Mouse (Mus musculus): ENCODE measurements around the gene Rbm8a. TPM values are rescaled to one million over a fixed set of nuclear protein-coding genes. Genes with fewer than 3 reads are reported as not detected.

Rbm8a gene
- polyA plus RNA-seq, 1 experiment: 14.4 TPM

DNA sequence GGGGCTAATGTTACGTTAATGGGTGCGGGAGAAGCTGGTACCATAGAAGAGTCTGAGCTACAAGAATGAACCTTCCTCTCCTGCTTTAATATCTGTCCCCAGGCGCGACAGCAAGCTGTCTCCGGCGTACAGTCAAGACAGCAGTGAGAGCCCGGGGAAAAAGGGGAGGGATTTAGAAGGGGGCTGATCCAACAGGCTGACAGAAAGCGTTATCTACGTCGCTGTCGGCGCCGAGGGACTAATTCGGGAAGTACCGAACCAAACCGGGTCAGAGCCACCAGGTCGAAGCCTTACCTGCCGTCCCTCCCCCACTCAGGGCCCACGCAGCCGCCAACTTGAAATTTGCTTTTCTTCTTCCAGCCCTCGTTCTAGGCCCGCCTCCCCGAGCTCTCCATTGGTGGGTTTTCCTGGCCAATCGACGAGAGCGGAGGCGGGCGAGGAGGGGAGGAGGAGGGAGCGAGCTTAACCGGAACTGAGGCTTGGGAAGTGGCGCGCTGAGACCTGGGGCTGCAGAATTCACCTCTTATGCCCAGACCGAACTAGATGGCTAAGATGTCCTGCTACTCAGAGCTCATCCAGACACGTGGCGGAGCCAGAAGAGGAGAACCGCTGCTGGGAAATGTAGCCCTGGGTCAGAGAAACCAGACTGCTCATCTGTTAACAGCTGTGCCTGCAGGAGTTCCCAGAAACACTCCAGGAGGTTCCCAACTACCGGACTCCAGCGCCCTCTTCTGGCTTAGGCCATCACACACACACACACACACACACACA lies 35.8 kb upstream of the Rbm8a start, which contains the start of gene Polr3gl:
Gene Polr3gl (minus strand): TSS at position 392 of the 771 bp plus-strand sequence.
- peak; percentile 96 for DNase-seq
- H3K4me1 ChIP-seq (replicated peaks; ENCODE audit: control insufficient read depth, insufficient read depth, low read length): peaks cover 29% of the 10 kb centered on the region
- peaks cover 29% of the 10 kb centered on the region; the same call in 1 of the 2 replicates for H3K27me3 ChIP-seq (ENCODE audit: control insufficient read depth, insufficient read depth, low read length)
- WGBS: 1% methylated on average over 38 of the region's 38 CpGs
- TF ChIP-seq CTCF (IDR thresholded peaks at IDR 0.05; ENCODE audit: borderline replicate concordance, control insufficient read depth, extremely low read depth, insufficient read depth, low read length, poor library complexity): 0 out of 2 replicates have a peak, but pooled peaks have one; percentile 49
- TF ChIP-seq POLR2A (IDR thresholded peaks at IDR 0.05; ENCODE audit: control insufficient read depth, extremely low read depth, insufficient read depth, low read length, poor library complexity): peak; percentile 63; the same call in 1 of the 2 replicates
- H3K27ac ChIP-seq (ENCODE audit: control insufficient read depth, insufficient read depth, low read length): peak within 1 kb of the TSS; percentile 27; the same call in 1 of the 2 replicates
- no peaks in the 10 kb centered on the region for H3K36me3 ChIP-seq (ENCODE audit: control insufficient read depth, insufficient read depth, low read length)
- H3K4me3 ChIP-seq (ENCODE audit: control insufficient read depth, insufficient read depth, low read length): peak within 1 kb of the TSS; percentile 94

DNA sequence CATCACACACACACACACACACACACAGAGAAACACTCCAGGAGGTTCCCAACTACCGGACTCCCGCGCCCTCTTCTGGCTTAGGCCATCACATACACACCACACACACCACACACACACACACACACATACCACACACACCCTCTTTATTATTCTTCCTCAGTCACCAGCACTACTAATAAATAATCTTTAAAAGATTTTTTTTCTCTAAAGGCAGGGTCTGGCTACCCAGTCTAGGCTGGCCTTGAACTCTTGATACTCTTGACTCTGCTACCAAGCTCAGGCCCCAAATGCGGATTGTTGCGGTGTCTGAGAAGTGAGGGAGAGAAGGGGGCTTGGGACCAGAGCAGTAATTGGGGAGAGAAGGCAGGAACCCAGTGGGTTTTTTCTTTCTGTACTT lies 34.9 kb upstream of the Rbm8a start:
- Histone ChIP-seq H3K4me3 (ENCODE audit: control insufficient read depth, insufficient read depth, low read length) (no peak overlapping the region), H3K27me3 (ENCODE audit: control insufficient read depth, insufficient read depth, low read length) (peaks cover 32% of the 10 kb centered on the region; the same call in 1 of the 2 replicates), H3K27ac (ENCODE audit: control insufficient read depth, insufficient read depth, low read length) (no peak overlapping the region), H3K4me1 (replicated peaks; ENCODE audit: control insufficient read depth, insufficient read depth, low read length) (peaks cover 29% of the 10 kb centered on the region), H3K36me3 (ENCODE audit: control insufficient read depth, insufficient read depth, low read length) (no peaks in the 10 kb centered on the region)
- DNase-seq: no peak
- TF ChIP-seq POLR2A (IDR thresholded peaks at IDR 0.05; ENCODE audit: control insufficient read depth, extremely low read depth, insufficient read depth, low read length, poor library complexity) (no peak), CTCF (IDR thresholded peaks at IDR 0.05; ENCODE audit: borderline replicate concordance, control insufficient read depth, extremely low read depth, insufficient read depth, low read length, poor library complexity) (no peak)
- WGBS: 95% methylated on average over 5 of the region's 5 CpGs

DNA sequence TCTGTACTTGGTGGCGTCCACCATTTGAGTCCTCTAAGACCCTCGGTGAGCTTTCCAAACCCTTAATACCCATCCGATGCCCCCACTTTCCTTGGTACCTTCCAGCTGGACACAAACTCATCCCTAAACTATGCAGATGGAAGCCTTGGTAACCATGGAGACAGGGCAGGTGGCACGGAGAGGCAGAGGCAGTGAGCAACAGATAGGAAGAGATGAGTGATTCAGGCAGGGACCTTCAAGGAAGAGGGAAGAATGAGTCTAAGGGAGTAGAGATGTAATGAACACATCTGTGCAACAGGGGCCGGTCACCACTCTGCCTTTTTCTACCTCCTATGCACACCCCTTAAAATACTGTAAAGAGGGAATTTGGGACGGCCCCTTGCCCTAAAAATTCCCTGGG lies 34.1 kb upstream of the Rbm8a start:
- no peak overlapping the region for H3K27ac ChIP-seq (ENCODE audit: control insufficient read depth, insufficient read depth, low read length)
- TF ChIP-seq CTCF (IDR thresholded peaks at IDR 0.05; ENCODE audit: borderline replicate concordance, control insufficient read depth, extremely low read depth, insufficient read depth, low read length, poor library complexity): no peak
- no peak for TF ChIP-seq POLR2A (IDR thresholded peaks at IDR 0.05; ENCODE audit: control insufficient read depth, extremely low read depth, insufficient read depth, low read length, poor library complexity)

DNA sequence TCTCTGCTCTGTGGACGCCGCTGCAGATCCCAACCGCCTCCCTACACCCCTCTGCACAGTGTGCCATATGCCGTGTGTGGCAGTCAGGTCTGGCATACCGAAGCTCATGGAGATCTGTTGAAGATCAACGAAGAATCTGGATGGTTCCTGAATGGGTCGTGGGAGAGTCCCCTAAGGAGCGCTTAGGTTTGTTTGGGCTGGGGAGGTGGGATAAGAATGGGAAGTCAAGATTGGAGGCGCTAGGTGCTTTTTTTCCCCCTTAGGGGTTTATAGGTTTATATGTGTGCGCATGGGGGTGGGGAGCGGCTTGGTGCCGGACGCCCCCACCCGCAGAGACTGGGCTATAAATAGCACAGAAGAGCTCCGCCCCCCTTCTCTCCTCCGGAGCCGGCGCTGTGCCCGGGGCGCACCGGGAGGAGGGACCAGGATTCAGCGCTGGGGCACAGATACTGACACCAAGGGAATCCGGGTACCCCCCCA lies 33.5 kb upstream of the Rbm8a start, which contains the start of gene Ankrd34a:
Gene Ankrd34a (plus strand): TSS at position 409 of the 480 bp plus-strand sequence.
- Histone ChIP-seq H3K4me1 (replicated peaks; ENCODE audit: control insufficient read depth, insufficient read depth, low read length) (peaks cover 31% of the 10 kb centered on the region), H3K36me3 (ENCODE audit: control insufficient read depth, insufficient read depth, low read length) (no peaks in the 10 kb centered on the region), H3K4me3 (ENCODE audit: control insufficient read depth, insufficient read depth, low read length) (peak within 1 kb of the TSS; percentile 19; the same call in 1 of the 2 replicates), H3K27me3 (ENCODE audit: control insufficient read depth, insufficient read depth, low read length) (peaks cover 35% of the 10 kb centered on the region; the same call in 1 of the 2 replicates), H3K27ac (ENCODE audit: control insufficient read depth, insufficient read depth, low read length) (no peak within 1 kb of the TSS)
- no peak for TF ChIP-seq CTCF (IDR thresholded peaks at IDR 0.05; ENCODE audit: borderline replicate concordance, control insufficient read depth, extremely low read depth, insufficient read depth, low read length, poor library complexity)
- TF ChIP-seq POLR2A (IDR thresholded peaks at IDR 0.05; ENCODE audit: control insufficient read depth, extremely low read depth, insufficient read depth, low read length, poor library complexity): no peak
- DNase-seq: no peak
- 4% methylated on average over 23 of the region's 23 CpGs for WGBS

More for the DNA sequence above, 34.1 kb upstream of the Rbm8a start:
- Histone ChIP-seq H3K27me3 (ENCODE audit: control insufficient read depth, insufficient read depth, low read length) (peaks cover 35% of the 10 kb centered on the region; the same call in 1 of the 2 replicates), H3K36me3 (ENCODE audit: control insufficient read depth, insufficient read depth, low read length) (no peaks in the 10 kb centered on the region), H3K4me3 (ENCODE audit: control insufficient read depth, insufficient read depth, low read length) (no peak overlapping the region), H3K4me1 (replicated peaks; ENCODE audit: control insufficient read depth, insufficient read depth, low read length) (peaks cover 30% of the 10 kb centered on the region)
- no peak for DNase-seq
- WGBS: 57% methylated on average over 6 of the region's 6 CpGs

DNA sequence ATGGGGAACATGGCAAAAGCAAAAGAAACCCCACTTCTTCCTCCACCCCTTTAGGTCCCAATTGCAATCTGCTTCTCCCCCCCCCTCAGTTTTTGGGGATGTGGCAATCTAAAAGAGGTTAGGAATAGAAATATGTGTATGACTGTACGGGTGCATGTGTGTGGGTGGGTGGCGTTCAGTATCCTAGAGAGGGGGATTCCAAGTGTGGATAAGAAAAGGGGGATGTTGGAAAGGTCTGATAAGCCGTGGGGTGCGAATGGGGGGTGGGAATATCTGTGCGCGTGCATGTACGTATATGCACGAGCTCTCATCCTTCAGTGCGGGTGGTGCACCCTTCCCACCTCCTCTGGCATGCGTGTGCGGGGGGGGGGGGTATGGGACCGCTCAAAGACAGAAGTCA lies 32.9 kb upstream of the Rbm8a start:
- peaks cover 34% of the 10 kb centered on the region for H3K4me1 ChIP-seq (replicated peaks; ENCODE audit: control insufficient read depth, insufficient read depth, low read length)
- no peak overlapping the region for H3K27ac ChIP-seq (ENCODE audit: control insufficient read depth, insufficient read depth, low read length)
- no peak for TF ChIP-seq POLR2A (IDR thresholded peaks at IDR 0.05; ENCODE audit: control insufficient read depth, extremely low read depth, insufficient read depth, low read length, poor library complexity)
- no peak for TF ChIP-seq CTCF (IDR thresholded peaks at IDR 0.05; ENCODE audit: borderline replicate concordance, control insufficient read depth, extremely low read depth, insufficient read depth, low read length, poor library complexity)
- H3K4me3 ChIP-seq (ENCODE audit: control insufficient read depth, insufficient read depth, low read length): no peak overlapping the region
- DNase-seq: no peak
- H3K27me3 ChIP-seq (ENCODE audit: control insufficient read depth, insufficient read depth, low read length): peaks cover 35% of the 10 kb centered on the region; the same call in 1 of the 2 replicates
- WGBS: 6% methylated on average over 12 of the region's 12 CpGs
- no peaks in the 10 kb centered on the region for H3K36me3 ChIP-seq (ENCODE audit: control insufficient read depth, insufficient read depth, low read length)

DNA sequence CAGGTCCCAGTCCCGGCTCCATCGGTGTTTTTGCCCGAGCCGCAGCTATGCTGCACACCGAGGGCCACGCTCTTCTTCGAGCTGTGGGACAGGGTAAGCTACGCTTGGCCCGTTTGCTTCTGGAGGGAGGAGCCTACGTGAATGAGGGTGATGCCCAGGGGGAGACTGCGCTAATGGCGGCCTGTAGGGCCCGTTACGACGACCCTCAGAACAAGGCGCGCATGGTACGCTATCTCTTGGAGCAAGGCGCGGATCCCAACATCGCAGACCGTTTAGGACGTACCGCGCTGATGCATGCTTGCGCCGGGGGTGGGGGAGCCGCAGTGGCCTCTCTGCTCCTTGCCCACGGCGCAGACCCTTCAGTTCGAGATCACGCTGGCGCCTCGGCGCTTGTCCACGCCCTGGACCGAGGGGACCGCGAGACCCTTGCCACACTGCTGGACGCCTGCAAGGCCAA lies 32.3 kb upstream of the Rbm8a start:
- no peak overlapping the region for H3K27ac ChIP-seq (ENCODE audit: control insufficient read depth, insufficient read depth, low read length)
- peaks cover 34% of the 10 kb centered on the region for H3K4me1 ChIP-seq (replicated peaks; ENCODE audit: control insufficient read depth, insufficient read depth, low read length)
- H3K27me3 ChIP-seq (ENCODE audit: control insufficient read depth, insufficient read depth, low read length): peaks cover 35% of the 10 kb centered on the region; the same call in 1 of the 2 replicates
- WGBS: under 1% methylated on average over 40 of the region's 40 CpGs
- DNase-seq: no peak
- peak overlapping the region; percentile 19; the same call in 1 of the 2 replicates for H3K4me3 ChIP-seq (ENCODE audit: control insufficient read depth, insufficient read depth, low read length)
- TF ChIP-seq POLR2A (IDR thresholded peaks at IDR 0.05; ENCODE audit: control insufficient read depth, extremely low read depth, insufficient read depth, low read length, poor library complexity) (no peak), CTCF (IDR thresholded peaks at IDR 0.05; ENCODE audit: borderline replicate concordance, control insufficient read depth, extremely low read depth, insufficient read depth, low read length, poor library complexity) (no peak)
- H3K36me3 ChIP-seq (ENCODE audit: control insufficient read depth, insufficient read depth, low read length): no peaks in the 10 kb centered on the region
